Mouse (Mus musculus): ENCODE measurements around the gene Adamts1.

DNA sequence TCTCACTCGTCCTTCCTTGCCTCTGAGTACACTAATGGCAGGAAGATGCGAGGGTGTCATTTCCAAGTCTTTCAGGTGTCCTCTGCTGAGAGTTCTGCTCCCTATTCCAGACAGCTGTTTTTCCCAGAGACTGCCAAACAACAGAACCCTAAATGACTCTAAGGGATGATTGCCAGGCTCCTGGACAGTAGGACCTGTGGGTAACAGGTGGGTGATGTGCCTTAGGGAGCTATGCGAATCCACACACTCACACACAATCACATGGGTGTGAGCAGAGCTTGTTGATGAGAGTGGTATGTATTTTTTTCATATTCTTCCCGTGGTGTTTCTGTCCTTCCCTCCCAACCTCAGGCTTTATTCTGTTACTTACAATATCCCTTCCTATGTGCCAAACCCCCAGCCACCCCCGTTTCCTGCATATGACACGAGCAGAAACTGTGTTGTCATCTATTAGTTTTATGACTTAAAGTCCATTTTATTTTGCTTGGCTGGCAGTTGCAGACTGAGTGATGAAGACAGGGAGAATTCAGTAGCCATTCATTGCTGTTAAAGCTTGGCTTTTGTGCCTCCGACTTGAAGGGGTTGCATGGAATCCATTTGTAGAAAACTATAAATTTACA, 41.8 kb downstream of the Adamts1 start:
- TF ChIP-seq CTCF (IDR thresholded peaks at IDR 0.05; ENCODE audit: borderline replicate concordance, insufficient read depth, low read depth, low read length), result no peak
- TF ChIP-seq POLR2A (IDR thresholded peaks at IDR 0.05; ENCODE audit: borderline replicate concordance, insufficient read depth, low read length), result no peak
